Mouse (Mus musculus): ENCODE data around the gene Olfr1392.
"Not testable (repeated sequence)": the region's sequence is repeated elsewhere in the genome, so short reads cannot be mapped to it uniquely, and the experiment has no call there.

Gene Olfr1392

GRCm38 (mm10) chr11:49284982-49285381 is at the start of gene Olfr1392:
Gene Olfr1392, plus strand, starts transcription at chr11:49285282.
- DNase-seq = not testable (repeated sequence)

GRCm38 (mm10) chr11:49235459-49236207 is 49.4 kb upstream of the Olfr1392 start:
- no peak for DNase-seq

DNA sequence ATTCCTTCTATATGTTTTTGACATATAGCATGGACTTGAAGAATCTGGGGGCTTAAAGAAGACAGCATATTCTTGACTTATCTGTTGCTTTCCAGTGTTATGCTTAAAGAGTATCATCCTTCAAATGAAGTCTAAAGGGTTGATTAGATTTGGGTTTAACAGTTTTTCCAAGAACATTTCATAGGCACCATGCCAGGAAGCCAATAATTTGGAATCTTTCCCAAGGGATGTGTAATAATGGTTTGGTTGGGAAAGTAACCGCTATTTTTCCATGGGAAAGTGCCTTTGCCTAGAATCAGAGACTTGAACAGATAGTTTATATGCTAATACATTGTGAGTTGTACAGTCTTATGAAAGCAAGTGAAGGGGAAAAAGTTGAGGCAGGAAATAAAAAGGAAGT is 48.2 kb upstream of the Olfr1392 start:
- DNase-seq = no peak

- DNase-seq = no peak
Observed at GRCm38 (mm10) chr11:49237532-49237931, 47.5 kb upstream of the Olfr1392 start.

DNA sequence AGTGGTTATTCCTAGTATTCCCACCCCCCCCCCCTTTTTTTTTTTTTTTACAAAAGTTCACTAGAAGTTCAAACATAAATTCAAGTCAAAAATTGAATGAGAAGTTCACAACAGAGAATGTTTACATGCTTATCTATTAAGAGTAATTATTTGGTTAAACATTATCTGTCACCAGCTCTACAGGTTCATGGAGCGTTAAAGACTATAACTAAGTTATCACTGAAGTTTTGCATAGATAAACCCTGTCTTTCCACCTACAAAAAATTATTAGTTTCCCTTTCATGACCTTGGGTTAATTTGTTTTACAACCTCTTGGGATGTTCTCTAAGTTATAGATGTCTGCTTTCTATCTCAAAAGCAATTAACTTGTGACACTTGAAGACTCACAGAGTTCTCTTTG is 44.8 kb upstream of the Olfr1392 start:
- no peak for DNase-seq

- no peak for DNase-seq
Observed at GRCm38 (mm10) chr11:49240874-49241273, 44.2 kb upstream of the Olfr1392 start.

GRCm38 (mm10) chr11:49241471-49241870 is 43.6 kb upstream of the Olfr1392 start:
- DNase-seq = no peak

DNA sequence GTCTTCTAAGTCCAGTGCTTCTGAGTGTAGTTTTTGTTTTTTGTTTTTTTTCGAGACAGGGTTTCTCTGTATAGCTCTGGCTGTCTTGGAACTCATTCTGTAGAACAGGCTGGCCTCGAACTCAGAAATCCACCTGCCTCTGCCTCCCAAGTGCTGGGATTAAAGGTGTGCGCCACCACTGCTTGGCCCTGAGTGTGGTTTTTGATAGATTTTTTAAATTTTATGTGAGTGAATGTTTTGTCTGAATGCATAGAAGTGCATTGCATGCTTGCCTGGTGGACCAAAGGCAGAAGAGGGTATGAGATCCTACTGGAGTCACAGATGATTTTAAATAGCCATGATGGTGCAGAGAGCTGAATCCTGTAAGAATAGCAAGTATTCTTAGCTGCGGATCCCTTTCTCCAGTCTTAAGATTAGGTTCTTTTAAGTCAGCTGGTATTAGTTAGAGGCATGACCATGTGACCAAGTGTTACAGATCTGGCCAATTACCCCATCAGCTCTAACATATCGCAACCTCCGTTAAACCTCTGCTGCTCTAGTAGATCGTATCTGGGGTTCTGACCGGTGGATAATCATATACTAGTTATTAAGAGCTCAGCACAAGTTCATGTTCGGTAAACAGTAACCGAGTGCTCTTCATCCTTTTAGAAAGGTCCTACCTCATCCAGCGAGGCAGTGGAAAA is 42.0 kb upstream of the Olfr1392 start:
- no peak for DNase-seq

GRCm38 (mm10) chr11:49243727-49244594 is 41.1 kb upstream of the Olfr1392 start, which contains the start of gene Mgat1:
Gene Mgat1, plus strand, starts transcription at chr11:49244191.
- peak; percentile 97 for DNase-seq

DNA sequence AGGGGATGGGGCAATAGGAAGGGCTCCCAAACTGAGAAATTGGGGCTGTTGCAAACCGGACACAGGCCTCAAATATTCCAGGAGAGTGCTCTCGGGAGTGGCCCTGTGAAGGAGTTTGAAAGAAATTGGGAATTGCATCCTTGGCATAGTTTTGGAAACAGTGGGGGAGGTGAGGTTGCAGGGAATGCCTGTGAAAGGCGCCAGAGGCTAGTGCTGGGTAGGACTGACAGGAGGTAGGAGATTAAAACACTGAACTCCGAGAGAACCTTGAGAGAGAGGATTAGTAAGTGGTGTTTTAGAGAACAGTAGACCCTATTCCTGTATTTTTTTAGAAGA is 40.5 kb upstream of the Olfr1392 start:
- no peak for DNase-seq

GRCm38 (mm10) chr11:49245176-49245575 is 39.9 kb upstream of the Olfr1392 start:
- peak; percentile 58 for DNase-seq

GRCm38 (mm10) chr11:49245634-49246415 is 39.3 kb upstream of the Olfr1392 start:
- DNase-seq = no peak

DNA sequence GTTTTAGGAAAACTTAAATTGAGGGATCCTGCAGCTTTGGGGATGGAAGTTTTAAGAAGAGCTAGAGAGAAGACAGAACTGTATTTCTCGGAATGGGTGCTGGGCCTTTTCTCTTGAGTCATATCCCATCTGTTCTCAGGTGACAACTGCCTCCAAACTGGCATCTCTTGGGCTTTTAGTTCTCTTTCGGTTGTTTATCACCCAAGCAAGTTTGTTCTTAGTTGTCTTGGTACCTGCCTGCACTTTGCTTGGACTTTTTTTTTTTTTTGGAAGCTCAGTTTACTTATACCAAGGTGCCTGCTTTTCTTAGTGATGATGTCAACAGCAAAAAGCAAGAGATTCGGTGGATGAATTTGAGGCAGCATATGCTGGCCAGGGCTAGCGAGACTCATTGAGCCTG is 38.6 kb upstream of the Olfr1392 start:
- DNase-seq = no peak

GRCm38 (mm10) chr11:49247255-49247654 is 37.8 kb upstream of the Olfr1392 start:
- peak; percentile 54 for DNase-seq

DNA sequence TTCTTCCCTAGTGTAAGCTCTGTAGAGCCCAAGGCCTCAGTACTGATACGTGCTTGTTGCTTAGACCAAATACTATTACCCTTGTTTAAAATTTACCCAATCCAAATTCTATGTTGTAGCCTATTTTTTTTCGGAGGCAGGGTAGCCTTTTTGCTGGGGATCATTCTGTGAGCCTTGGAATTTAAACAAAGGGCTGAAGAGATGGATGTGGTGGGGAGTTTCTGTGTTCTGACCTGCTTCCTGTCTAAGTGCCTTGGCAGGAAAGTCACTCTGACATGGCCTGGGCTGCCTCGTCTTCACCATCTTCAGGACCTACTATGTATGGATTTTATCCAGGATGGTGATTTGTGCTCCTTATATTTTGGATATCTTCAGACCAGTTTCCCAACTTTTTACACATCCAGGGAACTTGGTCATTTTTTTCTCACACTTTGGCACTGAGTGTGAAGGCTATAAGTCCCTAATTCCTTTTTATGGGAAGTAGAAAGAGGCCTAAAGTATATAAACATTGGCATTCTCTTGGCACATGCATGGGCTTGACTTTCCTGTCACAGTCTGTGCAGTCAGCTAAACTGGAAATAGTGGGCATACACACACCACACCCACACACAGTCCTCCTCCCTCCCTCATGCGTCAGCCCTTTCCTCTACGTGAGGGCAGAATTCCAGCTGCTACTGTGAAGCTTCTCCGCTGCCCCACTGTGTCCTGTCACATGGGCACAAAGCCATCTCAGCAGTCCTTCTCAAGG is 36.7 kb upstream of the Olfr1392 start:
- DNase-seq = peak; percentile 45

- DNase-seq = peak; percentile 28
Observed at GRCm38 (mm10) chr11:49248974-49249700, 35.9 kb upstream of the Olfr1392 start.

- peak; percentile 78 for DNase-seq
Observed at GRCm38 (mm10) chr11:49249811-49250421, 35.2 kb upstream of the Olfr1392 start.

DNA sequence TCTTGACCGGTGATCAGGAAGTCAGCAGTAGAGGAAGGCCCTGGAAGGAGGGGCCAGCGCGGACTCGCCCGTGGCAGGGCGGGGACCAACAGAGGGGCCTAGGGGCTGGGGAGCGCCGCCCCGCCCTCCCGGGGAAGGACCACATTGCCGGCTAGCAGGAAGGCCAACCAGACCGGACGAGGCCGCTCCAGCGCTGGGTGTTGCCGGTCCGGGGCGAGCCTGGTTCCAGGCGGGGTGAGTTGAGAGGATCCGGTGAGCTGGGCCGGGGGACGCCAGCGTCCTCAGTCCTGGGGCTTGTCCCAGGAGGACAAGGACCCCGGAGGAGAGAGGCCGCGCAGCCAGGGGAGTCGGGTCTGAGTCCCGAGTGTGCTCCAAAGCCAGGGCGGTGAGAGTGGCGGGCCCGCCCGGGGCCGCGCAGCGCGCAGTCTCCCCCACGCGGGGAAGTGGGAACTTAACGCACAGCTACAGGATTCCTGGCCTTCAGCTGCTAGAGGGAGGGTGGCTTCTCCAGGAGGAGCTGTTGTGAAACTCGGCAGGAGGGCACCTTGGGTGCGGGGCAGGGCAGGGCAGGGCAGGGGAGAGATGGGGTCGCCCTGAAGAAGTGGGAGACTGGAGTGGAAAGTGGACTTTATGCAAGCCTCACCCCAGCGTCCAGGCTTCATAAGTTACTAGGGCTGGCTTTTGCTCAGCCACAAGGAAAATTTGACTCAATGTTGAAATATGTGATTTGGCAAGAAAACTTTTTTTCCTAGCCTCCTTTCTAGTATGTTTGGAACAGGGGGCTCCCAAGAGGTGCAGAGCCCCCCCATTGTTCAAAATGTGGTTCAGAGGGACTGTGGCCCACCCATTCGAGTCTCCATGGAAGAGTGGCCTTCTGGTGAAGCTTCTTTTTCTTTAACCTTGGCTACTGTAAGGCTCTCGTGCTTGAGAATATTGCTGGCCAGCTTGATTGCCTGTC is 34.4 kb upstream of the Olfr1392 start:
- DNase-seq = peak; percentile 86

DNA sequence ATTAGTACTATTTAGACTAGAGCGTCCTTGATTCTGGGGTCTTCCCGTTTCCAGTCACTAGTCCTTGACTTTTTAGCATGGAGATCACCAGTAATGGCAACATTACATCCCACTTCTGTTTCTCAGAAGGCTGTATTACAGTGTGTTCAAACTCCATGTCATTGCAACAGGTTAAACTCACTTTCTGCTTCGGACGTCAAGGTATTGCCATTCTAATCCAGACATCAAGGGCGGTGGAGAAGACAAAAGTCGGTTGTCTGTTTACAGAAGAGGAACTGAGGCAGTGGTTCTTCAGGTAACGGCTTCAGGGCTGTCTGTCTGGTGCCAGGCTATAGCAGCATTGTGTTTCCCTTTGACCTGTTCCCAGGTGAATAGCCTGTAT is 33.7 kb upstream of the Olfr1392 start:
- no peak for DNase-seq

DNA sequence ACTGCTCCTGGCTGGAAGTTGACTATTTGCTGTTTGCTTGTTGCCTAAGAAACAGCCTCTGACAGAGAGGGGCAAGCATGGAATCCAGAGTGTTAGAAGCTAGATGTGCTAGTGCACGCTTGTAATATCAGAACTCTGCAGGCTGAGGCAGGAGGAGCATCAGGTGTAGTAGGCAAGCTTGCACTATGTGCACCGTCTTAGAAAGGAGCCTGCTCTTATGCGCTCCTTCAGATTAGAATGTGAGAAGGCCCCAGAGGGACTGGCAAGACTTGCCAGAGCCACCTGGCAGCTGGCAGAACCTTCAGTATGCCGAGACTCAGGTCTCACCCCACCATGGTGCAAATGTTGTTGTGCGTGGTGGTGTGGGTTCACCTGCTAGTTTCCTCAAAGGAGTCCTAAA is 33.0 kb upstream of the Olfr1392 start:
- peak; percentile 53 for DNase-seq

All from thymus, postnatal 4 days (tissue).